Mouse (Mus musculus): ENCODE data around the gene Pom121l2. TPM values are rescaled to one million over a fixed set of nuclear protein-coding genes. Genes with fewer than 3 reads are reported as not detected.

The Pom121l2 gene
- polyA plus RNA-seq, 1 experiment from 2014 or later, result 0.31 TPM

- Histone ChIP-seq H3K27ac (replicated peaks; ENCODE audit: low read depth, low read length) (no peak overlapping the region), H3K9ac (ENCODE audit: low read length) (no peak overlapping the region; the same call in 1 of the 2 replicates)
Observed at GRCm38 (mm10) chr13:21940811-21941321, 40.1 kb upstream of the Pom121l2 start.

GRCm38 (mm10) chr13:21943644-21944043 lies 37.4 kb upstream of the Pom121l2 start:
- Histone ChIP-seq H3K4me2 (ENCODE audit: low read depth, severe bottlenecking) (no peak overlapping the region), H3K27ac (replicated peaks; ENCODE audit: low read depth, low read length) (no peak overlapping the region), H3K9ac (ENCODE audit: low read length) (no peak overlapping the region), H3K9me3 (ENCODE audit: control insufficient read depth, low read length) (no peaks in the 10 kb centered on the region), H3K4me1 (ENCODE audit: control insufficient read depth, insufficient read depth, low read length) (peaks cover 5% of the 10 kb centered on the region), H3K27me3 (ENCODE audit: control insufficient read depth, insufficient read depth, low read length) (no peaks in the 10 kb centered on the region), H3K36me3 (ENCODE audit: control insufficient read depth, insufficient read depth, low read length) (no peaks in the 10 kb centered on the region), H3K4me3 (ENCODE audit: low read depth, low read length) (no peak overlapping the region)
- ATAC-seq (ENCODE audit: insufficient number of reproducible peaks, low FRiP score, low TSS enrichment, low read depth) (no peak), DNase-seq (ENCODE audit: low spot score) (no peak)
- 73% methylated on average over 1 of the region's 1 CpGs for WGBS

More at GRCm38 (mm10) chr13:21940811-21941321, 40.1 kb upstream of the Pom121l2 start:
- Histone ChIP-seq H3K4me3 (ENCODE audit: low read depth, low read length) (peak overlapping the region; percentile 35), H3K4me2 (ENCODE audit: low read depth, severe bottlenecking) (peak overlapping the region; percentile 47), H3K36me3 (ENCODE audit: control insufficient read depth, insufficient read depth, low read length) (no peaks in the 10 kb centered on the region), H3K4me1 (ENCODE audit: control insufficient read depth, insufficient read depth, low read length) (no peaks in the 10 kb centered on the region), H3K27me3 (ENCODE audit: control insufficient read depth, insufficient read depth, low read length) (no peaks in the 10 kb centered on the region), H3K9me3 (ENCODE audit: control insufficient read depth, low read length) (no peaks in the 10 kb centered on the region)
- DNase-seq (ENCODE audit: low spot score) (peak; percentile 86), ATAC-seq (ENCODE audit: insufficient number of reproducible peaks, low FRiP score, low TSS enrichment, low read depth) (peak; percentile 56; the same call in 1 of the 2 replicates)
- WGBS, result under 1% methylated on average over 16 of the region's 16 CpGs

GRCm38 (mm10) chr13:21944592-21944925 lies 36.4 kb upstream of the Pom121l2 start:
- H3K9me3 ChIP-seq (ENCODE audit: control insufficient read depth, low read length), result no peaks in the 10 kb centered on the region
- WGBS, result under 1% methylated on average over 7 of the region's 7 CpGs
- DNase-seq (ENCODE audit: low spot score) (no peak), ATAC-seq (ENCODE audit: insufficient number of reproducible peaks, low FRiP score, low TSS enrichment, low read depth) (peak; percentile 73)
- H3K4me1 ChIP-seq (ENCODE audit: control insufficient read depth, insufficient read depth, low read length), result peaks cover 5% of the 10 kb centered on the region
- H3K36me3 ChIP-seq (ENCODE audit: control insufficient read depth, insufficient read depth, low read length), result peaks cover 2% of the 10 kb centered on the region; the same call in 1 of the 2 replicates
- H3K9ac ChIP-seq (ENCODE audit: low read length), result peak overlapping the region; percentile 30; the same call in 1 of the 2 replicates
- no peak overlapping the region; the same call in 1 of the 2 replicates for H3K27ac ChIP-seq (replicated peaks; ENCODE audit: low read depth, low read length)
- H3K27me3 ChIP-seq (ENCODE audit: control insufficient read depth, insufficient read depth, low read length), result no peaks in the 10 kb centered on the region
- H3K4me2 ChIP-seq (ENCODE audit: low read depth, severe bottlenecking), result peak overlapping the region; percentile 71
- H3K4me3 ChIP-seq (ENCODE audit: low read depth, low read length), result peak overlapping the region; percentile 81

GRCm38 (mm10) chr13:21944926-21945740 lies 35.9 kb upstream of the Pom121l2 start, which contains the start of gene Zfp184:
Gene Zfp184 (plus strand): TSS chr13:21945094.
- DNase-seq (ENCODE audit: low spot score) (peak; percentile 97), ATAC-seq (ENCODE audit: insufficient number of reproducible peaks, low FRiP score, low TSS enrichment, low read depth) (peak; percentile 94)
- Histone ChIP-seq H3K4me2 (ENCODE audit: low read depth, severe bottlenecking) (peak within 1 kb of the TSS; percentile 71), H3K27me3 (ENCODE audit: control insufficient read depth, insufficient read depth, low read length) (no peaks in the 10 kb centered on the region), H3K9me3 (ENCODE audit: control insufficient read depth, low read length) (no peaks in the 10 kb centered on the region), H3K4me1 (ENCODE audit: control insufficient read depth, insufficient read depth, low read length) (peaks cover 5% of the 10 kb centered on the region), H3K9ac (ENCODE audit: low read length) (peak within 1 kb of the TSS; percentile 88), H3K4me3 (ENCODE audit: low read depth, low read length) (peak within 1 kb of the TSS; percentile 81), H3K27ac (replicated peaks; ENCODE audit: low read depth, low read length) (peak within 1 kb of the TSS; percentile 81; the same call in 1 of the 2 replicates), H3K36me3 (ENCODE audit: control insufficient read depth, insufficient read depth, low read length) (peaks cover 7% of the 10 kb centered on the region)
- under 1% methylated on average over 50 of the region's 50 CpGs for WGBS

- Histone ChIP-seq H3K27ac (replicated peaks; ENCODE audit: low read depth, low read length) (no peak overlapping the region), H3K4me1 (ENCODE audit: control insufficient read depth, insufficient read depth, low read length) (no peaks in the 10 kb centered on the region), H3K36me3 (ENCODE audit: control insufficient read depth, insufficient read depth, low read length) (no peaks in the 10 kb centered on the region), H3K4me2 (ENCODE audit: low read depth, severe bottlenecking) (no peak overlapping the region), H3K9me3 (ENCODE audit: control insufficient read depth, low read length) (no peaks in the 10 kb centered on the region), H3K4me3 (ENCODE audit: low read depth, low read length) (no peak overlapping the region), H3K27me3 (ENCODE audit: control insufficient read depth, insufficient read depth, low read length) (no peaks in the 10 kb centered on the region), H3K9ac (ENCODE audit: low read length) (no peak overlapping the region)
- DNase-seq (ENCODE audit: low spot score) (no peak), ATAC-seq (ENCODE audit: insufficient number of reproducible peaks, low FRiP score, low TSS enrichment, low read depth) (no peak)
- WGBS, result 50% methylated on average over 1 of the region's 1 CpGs
Observed at GRCm38 (mm10) chr13:21969269-21969668, 11.7 kb upstream of the Pom121l2 start.

GRCm38 (mm10) chr13:21969816-21970215 lies 11.2 kb upstream of the Pom121l2 start:
- no peaks in the 10 kb centered on the region for H3K27me3 ChIP-seq (ENCODE audit: control insufficient read depth, insufficient read depth, low read length)

GRCm38 (mm10) chr13:21971641-21972040 lies 9.4 kb upstream of the Pom121l2 start:
- WGBS, result 34% methylated on average over 3 of the region's 3 CpGs
- Histone ChIP-seq H3K36me3 (ENCODE audit: control insufficient read depth, insufficient read depth, low read length) (no peaks in the 10 kb centered on the region), H3K9me3 (ENCODE audit: control insufficient read depth, low read length) (no peaks in the 10 kb centered on the region), H3K4me1 (ENCODE audit: control insufficient read depth, insufficient read depth, low read length) (no peaks in the 10 kb centered on the region), H3K27me3 (ENCODE audit: control insufficient read depth, insufficient read depth, low read length) (no peaks in the 10 kb centered on the region), H3K27ac (replicated peaks; ENCODE audit: low read depth, low read length) (no peak overlapping the region), H3K4me3 (ENCODE audit: low read depth, low read length) (no peak overlapping the region), H3K4me2 (ENCODE audit: low read depth, severe bottlenecking) (no peak overlapping the region), H3K9ac (ENCODE audit: low read length) (no peak overlapping the region)
- ATAC-seq (ENCODE audit: insufficient number of reproducible peaks, low FRiP score, low TSS enrichment, low read depth) (no peak), DNase-seq (ENCODE audit: low spot score) (no peak)

More at GRCm38 (mm10) chr13:21969816-21970215, 11.2 kb upstream of the Pom121l2 start:
- Histone ChIP-seq H3K27ac (replicated peaks; ENCODE audit: low read depth, low read length) (no peak overlapping the region), H3K4me3 (ENCODE audit: low read depth, low read length) (no peak overlapping the region), H3K9me3 (ENCODE audit: control insufficient read depth, low read length) (no peaks in the 10 kb centered on the region), H3K36me3 (ENCODE audit: control insufficient read depth, insufficient read depth, low read length) (no peaks in the 10 kb centered on the region), H3K4me1 (ENCODE audit: control insufficient read depth, insufficient read depth, low read length) (no peaks in the 10 kb centered on the region), H3K9ac (ENCODE audit: low read length) (no peak overlapping the region), H3K4me2 (ENCODE audit: low read depth, severe bottlenecking) (no peak overlapping the region)
- 53% methylated on average over 2 of the region's 2 CpGs for WGBS
- ATAC-seq (ENCODE audit: insufficient number of reproducible peaks, low FRiP score, low TSS enrichment, low read depth) (no peak), DNase-seq (ENCODE audit: low spot score) (no peak)

- DNase-seq (ENCODE audit: low spot score) (peak; percentile 97), ATAC-seq (ENCODE audit: insufficient number of reproducible peaks, low FRiP score, low TSS enrichment, low read depth) (peak; percentile 83)
- H3K36me3 ChIP-seq (ENCODE audit: control insufficient read depth, insufficient read depth, low read length), result no peaks in the 10 kb centered on the region
- 0 out of 2 replicates have a peak overlapping the region, but pooled peaks have one; percentile 18 for H3K4me2 ChIP-seq (ENCODE audit: low read depth, severe bottlenecking)
- no peaks in the 10 kb centered on the region for H3K9me3 ChIP-seq (ENCODE audit: control insufficient read depth, low read length)
- H3K9ac ChIP-seq (ENCODE audit: low read length), result peak overlapping the region; percentile 73
- H3K4me3 ChIP-seq (ENCODE audit: low read depth, low read length), result peak overlapping the region; percentile 41
- no peaks in the 10 kb centered on the region for H3K4me1 ChIP-seq (ENCODE audit: control insufficient read depth, insufficient read depth, low read length)
- no peaks in the 10 kb centered on the region for H3K27me3 ChIP-seq (ENCODE audit: control insufficient read depth, insufficient read depth, low read length)
- H3K27ac ChIP-seq (replicated peaks; ENCODE audit: low read depth, low read length), result peak overlapping the region; percentile 53; the same call in 1 of the 2 replicates
- WGBS, result under 1% methylated on average over 23 of the region's 23 CpGs
Observed at GRCm38 (mm10) chr13:21974221-21974725, 6.7 kb upstream of the Pom121l2 start.

Data from limb, embryonic 11.5 days (tissue).